Mouse (Mus musculus) MEL (cell line): ENCODE results near the gene Ttll11. TPM values are rescaled to one million over a fixed set of nuclear protein-coding genes. Genes with fewer than 3 reads are reported as not detected.

Experiments used
- DNase-seq: peaks from one replicate; pipeline ENCODE4 v3.0.0; 2011; ENCODE audit warnings: low read depth, low spot score
- H3K27ac ChIP-seq: 2 replicates; pipeline ENCODE4 v1.5.1; 2012; ENCODE audit warnings: low read depth, mild to moderate bottlenecking, control low read depth, low read length, moderate library complexity; ENCODE audit not compliant: control insufficient read depth
- H3K27me3 ChIP-seq, 2 experiments: fragments of 150-350 bp in 1 of 2; sonication (generic) in 1 of 2; 2 replicates each; pipeline ENCODE4 v1.6.1; 2012; ENCODE audit warnings: low read length in 2 of 2, mild to moderate bottlenecking in 2 of 2, improper control_type of control experiment in 1 of 2, moderate library complexity in 1 of 2; ENCODE audit not compliant: insufficient read depth in 2 of 2, control insufficient read depth in 1 of 2
- H3K36me3 ChIP-seq, 2 experiments: 2 replicates each; pipeline ENCODE4 v1.6.1; 2012 to 2014; ENCODE audit warnings: low read length in 2 of 2, improper control_type of control experiment in 1 of 2, inconsistent platforms in 1 of 2, mild to moderate bottlenecking in 1 of 2; ENCODE audit not compliant: insufficient read depth in 2 of 2, control insufficient read depth in 1 of 2
- H3K4me1 ChIP-seq, 2 experiments: fragments of 150-350 bp in 1 of 2; sonication (generic) in 1 of 2; 2 replicates each; pipeline ENCODE4 v1.6.1; 2012; ENCODE audit warnings: low read length in 2 of 2, improper control_type of control experiment in 1 of 2, mild to moderate bottlenecking in 1 of 2; ENCODE audit not compliant: insufficient read depth in 2 of 2, control insufficient read depth in 1 of 2
- H3K4me3 ChIP-seq, 2 experiments: fragments of 150-350 bp in 1 of 2; sonication (generic) in 1 of 2; 2 replicates each; pipeline ENCODE4 v1.5.1; 2012; ENCODE audit warnings: low read depth in 2 of 2, low read length in 2 of 2, mild to moderate bottlenecking in 2 of 2, moderate library complexity in 2 of 2, control low read depth in 1 of 2, improper control_type of control experiment in 1 of 2; ENCODE audit not compliant: control insufficient read depth in 1 of 2, insufficient read depth in 1 of 2
- H3K79me2 ChIP-seq: 2 replicates; pipeline ENCODE4 v1.6.1; 2012; ENCODE audit warnings: mild to moderate bottlenecking, low read length, moderate library complexity; ENCODE audit not compliant: control insufficient read depth, poor library complexity, insufficient read depth
- H3K9ac ChIP-seq: 2 replicates; pipeline ENCODE4 v1.6.1; 2012; ENCODE audit warnings: low read depth, mild to moderate bottlenecking, control low read depth, low read length, moderate library complexity; ENCODE audit not compliant: control insufficient read depth, poor library complexity, severe bottlenecking
- H3K9me3 ChIP-seq: fragments of 150-350 bp; sonication (generic); replicated peaks from 2 replicates; pipeline ENCODE4 v1.6.1; 2012; ENCODE audit warnings: mild to moderate bottlenecking, low read length, improper control_type of control experiment, moderate library complexity; ENCODE audit not compliant: insufficient read depth
- BHLHE40 ChIP-seq: IDR thresholded peaks from 2 replicates; pipeline ENCODE4 v1.6.1; 2012; ENCODE audit warnings: low read depth, mild to moderate bottlenecking, inconsistent platforms, low read length, improper control_type of control experiment, borderline replicate concordance
- CHD1 ChIP-seq: IDR thresholded peaks from 2 replicates; pipeline ENCODE4 v1.6.1; 2012; ENCODE audit warnings: low read depth, mild to moderate bottlenecking, inconsistent platforms, low read length, improper control_type of control experiment
- E2F4 ChIP-seq: IDR thresholded peaks from 2 replicates; pipeline ENCODE4 v1.6.1; 2011; ENCODE audit warnings: low read depth, low read length, improper control_type of control experiment, borderline replicate concordance
- ETS1 ChIP-seq: IDR thresholded peaks from 2 replicates; pipeline ENCODE4 v1.6.1; 2012; ENCODE audit warnings: low read depth, mild to moderate bottlenecking, inconsistent platforms, low read length, improper control_type of control experiment, moderate library complexity
- KAT2A ChIP-seq: conservative IDR thresholded peaks from 2 replicates; pipeline ENCODE4 v1.6.1; 2012; ENCODE audit warnings: low read depth, low read length, improper control_type of control experiment, inconsistent platforms
- MAX ChIP-seq: IDR thresholded peaks from 2 replicates; pipeline ENCODE4 v1.6.1; 2011; ENCODE audit warnings: low read length, improper control_type of control experiment
- MAZ ChIP-seq: IDR thresholded peaks from 2 replicates; pipeline ENCODE4 v1.6.1; 2012; ENCODE audit warnings: low read depth, mild to moderate bottlenecking, inconsistent platforms, low read length, improper control_type of control experiment
- MEF2A ChIP-seq: IDR thresholded peaks from 2 replicates; pipeline ENCODE4 v1.6.1; 2014; ENCODE audit warnings: low read depth, mild to moderate bottlenecking, inconsistent platforms, low read length, improper control_type of control experiment; ENCODE audit not compliant: poor library complexity, insufficient replicate concordance, severe bottlenecking; ENCODE audit errors: extremely low read depth
- MXI1 ChIP-seq: IDR thresholded peaks from 2 replicates; pipeline ENCODE4 v1.6.1; 2011; ENCODE audit warnings: mild to moderate bottlenecking, low read depth, low read length, improper control_type of control experiment
- MYB ChIP-seq: IDR thresholded peaks from 2 replicates; pipeline ENCODE4 v1.6.1; 2011; ENCODE audit warnings: mild to moderate bottlenecking, low read depth, low read length, improper control_type of control experiment
- NRF1 ChIP-seq: IDR thresholded peaks from 2 replicates; pipeline ENCODE4 v1.6.1; 2014; ENCODE audit warnings: low read depth, mild to moderate bottlenecking, inconsistent platforms, low read length, improper control_type of control experiment, moderate library complexity; ENCODE audit not compliant: poor library complexity, insufficient read depth, severe bottlenecking
- POLR2A ChIP-seq, 2 experiments: IDR thresholded peaks; 2 replicates each; pipeline ENCODE4 v1.6.1; 2011 to 2012; ENCODE audit warnings: low read length in 2 of 2, mild to moderate bottlenecking in 2 of 2, control low read depth in 1 of 2, improper control_type of control experiment in 1 of 2, low read depth in 1 of 2, moderate library complexity in 1 of 2; ENCODE audit not compliant: control insufficient read depth in 1 of 2, insufficient read depth in 1 of 2, poor library complexity in 1 of 2
- POLR2AphosphoS2 ChIP-seq: IDR thresholded peaks from 2 replicates; pipeline ENCODE4 v1.6.1; 2011; ENCODE audit warnings: low read length, improper control_type of control experiment
- POLR2AphosphoS5 ChIP-seq: IDR thresholded peaks from 2 replicates; pipeline ENCODE4 v1.6.1; 2012; ENCODE audit warnings: low read depth, borderline replicate concordance, mild to moderate bottlenecking, inconsistent platforms, low read length, moderate library complexity, mixed read lengths
- RCOR1 ChIP-seq: IDR thresholded peaks from 2 replicates; pipeline ENCODE4 v1.6.1; 2012; ENCODE audit warnings: low read depth, mild to moderate bottlenecking, inconsistent platforms, low read length, improper control_type of control experiment
- USF1 ChIP-seq: IDR thresholded peaks from 2 replicates; pipeline ENCODE4 v1.6.1; 2014; ENCODE audit warnings: low read depth, mild to moderate bottlenecking, inconsistent platforms, low read length, improper control_type of control experiment, moderate library complexity
- ZC3H11A ChIP-seq: IDR thresholded peaks from 2 replicates; pipeline ENCODE4 v1.6.1; 2012; ENCODE audit warnings: low read depth, mild to moderate bottlenecking, inconsistent platforms, low read length, improper control_type of control experiment
- ZKSCAN1 ChIP-seq: IDR thresholded peaks from 2 replicates; pipeline ENCODE4 v1.6.1; 2012; ENCODE audit warnings: low read depth, mild to moderate bottlenecking, inconsistent platforms, low read length, improper control_type of control experiment, moderate library complexity
- ZMIZ1 ChIP-seq: IDR thresholded peaks from 2 replicates; pipeline ENCODE4 v1.6.1; 2012; ENCODE audit warnings: low read depth, mild to moderate bottlenecking, inconsistent platforms, low read length, improper control_type of control experiment, moderate library complexity
- polyA plus RNA-seq, 2 experiments: library from polyadenylated mRNA; stranded (reverse) in 1 of 2; unstranded in 1 of 2; fragments of >175 nt in 1 of 2; fragments of >200 nt in 1 of 2; gene quantifications; 2 replicates each; pipeline versions ENCODE4 v1.2.1 to v1.2.4; 2012; ENCODE audit warnings: low replicate concordance in 2 of 2, low read depth in 1 of 2; ENCODE audit not compliant: insufficient read length in 2 of 2, insufficient read depth in 1 of 2, missing spikeins in 1 of 2
- total RNA-seq: library from RNA; depleted of rRNA; stranded (reverse); fragments of 300-350 nt; gene quantifications from 2 replicates; pipeline ENCODE4 v1.2.3, GENCODE M21; 2012

Ttll11 gene
- total and polyA plus RNA-seq, 3 experiments, result 1.2 to 2.5 TPM; not detected in 1

GRCm38 (mm10) chr2:35880362-35880761 is 99.4 kb downstream of the Ttll11 start:
- Histone ChIP-seq H3K9ac (no peak overlapping the region), H3K4me3 (no peak overlapping the region), H3K27ac (no peak overlapping the region), H3K9me3 (no peaks in the 10 kb centered on the region), H3K36me3 (no peaks in the 10 kb centered on the region), H3K27me3 (no peaks in the 10 kb centered on the region), H3K4me1 (no peaks in the 10 kb centered on the region), H3K79me2 (no peaks in the 10 kb centered on the region)
- TF ChIP-seq MAX (no peak), MXI1 (no peak), RCOR1 (no peak), POLR2AphosphoS2 (no peak), ZKSCAN1 (no peak), KAT2A (no peak)
- DNase-seq, result no peak

- H3K27me3 ChIP-seq, result no peaks in the 10 kb centered on the region
- no peak overlapping the region for H3K27ac ChIP-seq
- no peaks in the 10 kb centered on the region for H3K79me2 ChIP-seq
- H3K36me3 ChIP-seq, result no peaks in the 10 kb centered on the region
- no peaks in the 10 kb centered on the region for H3K4me1 ChIP-seq
- TF ChIP-seq E2F4, result no peak
- no peak for DNase-seq
- H3K4me3 ChIP-seq, result no peak overlapping the region
- no peaks in the 10 kb centered on the region for H3K9me3 ChIP-seq
- H3K9ac ChIP-seq, result no peak overlapping the region
Measured at GRCm38 (mm10) chr2:35879887-35880286, 99.8 kb downstream of the Ttll11 start.

GRCm38 (mm10) chr2:35878506-35878905 is 101.2 kb downstream of the Ttll11 start:
- Histone ChIP-seq H3K79me2 (no peaks in the 10 kb centered on the region), H3K27ac (no peak overlapping the region), H3K4me3 (no peak overlapping the region), H3K36me3 (no peaks in the 10 kb centered on the region), H3K9ac (no peak overlapping the region), H3K4me1 (no peaks in the 10 kb centered on the region), H3K27me3 (no peaks in the 10 kb centered on the region), H3K9me3 (no peaks in the 10 kb centered on the region)
- DNase-seq, result no peak
- TF ChIP-seq BHLHE40 (no peak), CHD1 (no peak), ZMIZ1 (no peak), MYB (no peak), E2F4 (no peak), USF1 (no peak), KAT2A (no peak), POLR2AphosphoS5 (no peak), MAX (no peak), ZKSCAN1 (no peak), POLR2A (IDR thresholded peaks at IDR 0.05; ENCODE audit: control insufficient read depth in 1 of 2, insufficient read depth in 1 of 2, low read depth in 1 of 2, low read length in 2 of 2, poor library complexity in 1 of 2) (no peak), MEF2A (no peak), ZC3H11A (no peak), NRF1 (no peak), MAZ (no peak), ETS1 (no peak)
